Mouse (Mus musculus) cerebellum, adult (tissue): ENCODE results near the gene Aif1l.
"Not testable (repeated sequence)": the region's sequence is repeated elsewhere in the genome, so short reads cannot be mapped to it uniquely, and the experiment has no call there.

Experiments used
- ATAC-seq: cut with Nextera tagmentation; 2 replicates; pipeline ENCODE4 v1.9.2; 2017; ENCODE audit warnings: mild to moderate bottlenecking, moderate library complexity, mixed read lengths; ENCODE audit not compliant: insufficient number of reproducible peaks, low FRiP score, low TSS enrichment

Gene Aif1l

DNA sequence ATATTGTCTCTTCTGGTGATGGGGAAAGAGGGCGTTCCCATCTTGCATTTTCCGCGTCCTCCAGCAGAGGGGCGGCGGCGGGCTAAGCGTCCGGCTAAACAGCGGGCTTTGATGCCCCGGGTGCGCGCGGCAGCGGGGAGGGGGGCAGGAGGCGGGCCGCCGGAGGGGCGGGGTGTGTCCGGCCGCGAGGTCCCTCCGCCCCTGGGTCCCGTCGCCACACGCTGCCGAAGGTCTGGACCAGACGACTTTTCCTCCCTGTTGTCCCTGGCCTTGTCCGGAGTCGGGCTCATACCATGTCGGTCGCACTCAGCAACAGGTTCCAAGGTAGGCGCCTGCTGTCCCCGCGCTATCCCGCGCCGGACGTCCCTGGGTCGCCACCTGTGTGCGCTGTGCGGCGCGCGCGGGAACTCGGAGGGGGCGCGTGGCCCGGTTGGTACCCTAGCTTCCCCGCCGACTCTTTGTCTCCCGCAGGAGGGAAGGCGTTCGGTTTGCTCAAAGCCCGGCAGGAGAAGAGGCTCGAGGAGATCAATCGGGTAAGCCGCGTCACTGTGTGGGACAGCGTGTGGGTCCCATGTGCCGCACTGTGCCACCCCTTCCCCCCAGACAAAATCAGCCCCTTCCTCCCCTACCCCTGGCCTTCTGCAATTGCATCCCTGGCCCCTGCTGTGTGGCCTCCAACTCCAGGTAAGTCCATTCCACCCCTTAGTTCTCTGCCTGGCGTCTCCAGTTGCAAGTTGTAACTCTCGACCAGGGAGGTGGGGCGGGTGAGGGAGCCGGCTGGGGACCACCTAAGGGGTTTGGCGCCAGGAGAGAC, at the start of gene Aif1l:
Gene Aif1l (plus strand): TSS at position 82 of the 814 bp plus-strand sequence.
- no peak for ATAC-seq

DNA sequence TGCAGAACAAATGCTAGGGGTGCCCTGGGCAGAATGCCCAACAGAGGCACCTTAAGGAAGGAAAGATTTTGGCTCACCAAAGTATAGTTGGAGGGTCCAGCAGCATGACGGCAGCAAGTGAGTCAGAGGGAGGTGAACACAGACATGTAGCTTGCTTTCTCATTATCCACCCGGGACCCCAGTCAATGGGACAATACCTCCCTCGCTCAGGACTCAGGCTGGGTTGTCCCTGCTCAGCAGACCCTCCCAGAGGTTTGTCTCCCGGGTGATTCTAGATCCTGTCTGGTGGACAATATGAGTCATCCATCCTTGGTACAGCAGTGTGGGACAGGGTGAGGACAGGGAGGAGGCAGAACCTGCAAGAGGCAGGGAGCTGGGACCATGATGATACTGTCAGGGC, 49.0 kb upstream of the Aif1l start:
- ATAC-seq = no peak

DNA sequence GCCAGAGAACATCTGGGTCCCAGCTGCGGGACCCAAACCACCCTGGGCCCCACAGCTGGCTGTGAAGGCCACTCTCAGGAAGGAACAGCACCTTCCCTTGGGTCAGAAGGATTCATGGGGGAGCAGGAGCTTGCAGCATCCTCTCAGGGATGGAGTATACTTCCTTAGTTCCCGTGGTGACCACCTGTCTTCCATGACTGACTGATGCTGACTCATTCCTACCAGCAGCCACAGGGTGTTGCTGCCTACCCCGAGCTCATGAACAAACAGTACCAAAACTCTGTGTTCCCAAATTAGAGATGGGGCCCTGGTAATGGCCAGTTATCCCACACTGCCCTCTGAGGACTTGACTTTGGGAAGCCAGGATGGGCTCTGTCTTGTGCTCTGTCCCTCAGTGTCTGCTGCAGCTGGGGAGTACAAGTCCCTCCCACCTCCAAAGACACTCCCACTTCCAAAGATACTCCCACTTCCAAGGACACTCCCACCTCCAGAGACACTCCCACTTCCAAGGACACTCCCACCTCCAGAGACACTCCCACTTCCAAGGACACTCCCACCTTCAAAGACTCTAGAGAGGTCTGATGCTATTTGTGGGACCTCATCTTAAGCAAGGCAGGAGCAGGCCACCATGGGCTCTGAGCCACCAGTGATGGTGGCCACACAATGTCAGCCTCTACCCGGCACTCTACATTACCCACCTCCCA, 48.1 kb upstream of the Aif1l start:
- ATAC-seq = no peak

DNA sequence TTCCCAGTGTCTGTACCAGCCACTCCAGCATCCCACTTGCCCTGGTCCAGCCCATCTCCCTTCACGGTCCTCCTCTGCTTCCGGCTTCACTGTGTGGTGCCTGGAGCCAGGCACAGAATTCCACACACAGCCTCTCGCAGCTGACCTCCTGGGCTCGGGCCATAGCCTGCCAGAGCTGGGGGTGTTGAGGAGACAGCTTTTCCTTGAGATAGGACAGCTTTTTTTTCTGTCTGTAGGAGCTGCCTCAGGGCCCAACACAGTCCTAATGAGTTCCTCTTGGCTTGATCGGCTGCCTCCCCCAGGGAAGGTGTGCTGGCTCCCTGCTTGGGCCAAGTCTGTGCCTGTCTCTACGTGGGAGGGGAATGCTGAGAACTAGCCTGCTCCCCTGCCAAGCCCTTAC, 45.9 kb upstream of the Aif1l start:
- no peak for ATAC-seq

DNA sequence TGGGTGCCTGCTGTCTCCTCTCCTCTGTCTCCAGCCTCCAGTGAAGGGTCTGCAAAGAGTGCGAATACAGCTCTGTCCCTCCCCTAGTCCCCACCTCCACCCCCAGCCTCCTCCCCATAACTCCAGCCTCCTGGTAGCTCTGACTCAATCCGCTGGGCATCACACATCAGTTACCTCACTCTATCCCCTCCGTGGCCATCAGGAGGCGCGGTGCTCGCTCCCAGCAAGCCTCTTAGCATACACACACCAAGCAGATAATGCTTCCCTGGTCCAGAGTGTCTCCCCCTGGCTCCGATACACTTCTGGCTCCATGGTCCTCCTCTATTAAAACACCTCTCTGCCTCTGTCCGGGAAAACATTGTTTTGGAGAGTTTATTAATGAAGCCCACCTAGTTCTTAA, 45.3 kb upstream of the Aif1l start:
- no peak for ATAC-seq

DNA sequence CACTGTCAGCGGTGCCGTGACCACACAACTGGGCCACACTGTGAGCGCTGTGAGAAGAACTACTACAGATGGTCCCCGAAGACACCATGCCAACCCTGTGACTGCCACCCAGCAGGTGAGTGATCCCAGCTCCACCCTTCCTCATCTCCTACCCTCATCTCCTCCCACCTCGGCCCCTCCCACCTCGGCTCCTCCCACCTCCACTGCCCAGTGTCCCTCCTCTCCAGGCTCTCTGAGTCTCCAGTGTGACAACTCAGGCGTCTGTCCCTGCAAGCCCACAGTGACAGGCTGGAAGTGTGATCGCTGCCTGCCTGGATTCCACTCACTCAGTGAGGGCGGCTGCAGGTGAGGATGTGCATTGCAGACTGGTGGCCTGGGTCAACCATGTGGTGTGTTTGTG, 44.3 kb upstream of the Aif1l start:
- no peak for ATAC-seq

DNA sequence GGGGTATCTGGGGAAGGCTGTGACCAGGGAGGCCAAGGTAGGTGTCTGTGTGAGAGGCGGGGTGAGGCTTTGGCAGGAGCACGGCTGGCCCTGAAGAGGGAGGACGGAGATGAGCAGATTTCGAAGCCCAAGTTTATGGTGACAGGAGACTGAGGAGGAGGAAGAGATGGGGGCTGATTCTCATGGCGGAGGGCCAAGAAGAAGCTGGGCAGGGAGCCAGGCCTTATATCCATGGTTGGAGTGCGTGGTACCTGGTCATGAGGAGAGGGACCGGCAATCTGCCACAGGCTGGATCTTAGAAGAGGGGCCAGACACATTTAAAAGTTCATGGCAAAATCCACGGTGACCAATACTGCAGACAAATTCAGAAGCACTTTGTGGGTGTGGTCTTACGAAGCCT, 43.5 kb upstream of the Aif1l start:
- ATAC-seq = no peak

DNA sequence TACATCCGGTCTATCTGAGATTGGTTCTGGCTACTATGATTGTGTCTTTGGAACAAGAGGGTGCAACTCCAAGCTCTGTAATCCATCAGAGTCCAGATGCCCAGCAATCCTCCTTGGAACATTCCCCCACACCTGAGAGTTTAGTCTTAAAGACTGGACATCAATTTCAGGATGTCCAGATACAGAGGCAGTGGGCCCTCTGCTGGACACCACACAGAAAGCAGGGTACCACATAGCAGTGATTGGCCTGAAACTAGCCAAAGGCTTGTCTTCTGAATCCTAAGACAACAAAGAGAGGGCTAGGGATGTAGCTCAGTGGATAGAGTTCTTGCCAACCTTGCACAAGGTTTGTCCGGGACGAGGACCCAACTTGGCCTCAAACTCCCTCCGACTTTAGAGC, 37.4 kb upstream of the Aif1l start:
- no peak for ATAC-seq

DNA sequence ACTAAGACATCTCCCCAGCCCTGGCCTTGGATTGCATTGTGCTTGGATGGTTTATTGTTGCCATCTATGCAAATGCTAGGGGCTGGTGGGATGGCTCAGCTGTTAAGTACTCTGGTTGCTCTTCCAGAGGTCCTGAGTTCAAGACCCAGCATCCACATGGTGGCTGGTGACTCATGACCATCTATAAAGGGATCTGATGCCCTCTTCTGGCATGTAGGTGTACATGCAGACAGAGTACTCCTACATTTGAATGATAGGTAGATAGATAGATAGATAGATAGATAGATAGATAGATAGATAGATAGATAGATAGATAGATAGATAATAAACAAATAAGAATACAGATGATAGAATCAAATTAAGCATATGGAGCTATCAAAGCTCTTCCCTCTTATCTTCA, 35.7 kb upstream of the Aif1l start:
- not testable (repeated sequence) for ATAC-seq

DNA sequence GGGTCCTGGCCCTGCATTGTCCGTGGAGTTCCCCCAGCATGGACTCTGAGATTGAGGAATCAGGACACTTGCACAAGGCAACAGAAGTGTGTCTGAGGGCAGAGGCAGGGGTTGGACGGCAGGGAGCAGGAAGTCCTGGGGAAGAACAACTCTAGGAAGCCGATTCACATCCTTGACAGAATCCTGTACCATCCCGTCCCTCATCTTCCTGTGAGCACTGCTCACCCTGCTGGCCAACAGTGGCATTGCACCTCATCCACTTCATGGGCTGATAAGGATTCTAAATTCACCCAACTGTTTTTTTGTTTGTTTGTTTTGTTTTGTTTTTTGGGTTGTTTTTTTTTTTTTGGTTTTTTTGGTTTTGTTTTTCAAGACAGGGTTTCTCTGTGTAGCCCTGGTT, 34.8 kb upstream of the Aif1l start:
- ATAC-seq = no peak

DNA sequence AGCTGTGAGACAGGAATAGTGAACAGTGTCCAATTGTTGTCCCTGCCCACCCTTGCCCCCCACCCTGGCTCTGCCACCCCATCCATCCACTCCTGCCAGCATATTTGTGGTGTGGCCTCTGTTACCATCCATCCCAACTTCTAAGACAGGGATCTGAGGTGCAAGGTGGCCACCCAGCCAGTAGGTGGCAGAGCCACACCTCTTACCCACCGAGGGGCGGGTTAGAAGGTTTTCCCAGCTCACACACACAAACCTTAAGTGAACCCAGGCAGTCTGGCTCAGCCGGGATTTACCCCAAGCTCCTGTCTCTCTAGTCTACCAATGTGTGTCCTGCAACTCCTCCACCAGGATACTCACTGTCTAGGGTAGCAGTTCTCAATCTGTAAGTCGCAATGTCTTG, 32.3 kb upstream of the Aif1l start:
- no peak for ATAC-seq

DNA sequence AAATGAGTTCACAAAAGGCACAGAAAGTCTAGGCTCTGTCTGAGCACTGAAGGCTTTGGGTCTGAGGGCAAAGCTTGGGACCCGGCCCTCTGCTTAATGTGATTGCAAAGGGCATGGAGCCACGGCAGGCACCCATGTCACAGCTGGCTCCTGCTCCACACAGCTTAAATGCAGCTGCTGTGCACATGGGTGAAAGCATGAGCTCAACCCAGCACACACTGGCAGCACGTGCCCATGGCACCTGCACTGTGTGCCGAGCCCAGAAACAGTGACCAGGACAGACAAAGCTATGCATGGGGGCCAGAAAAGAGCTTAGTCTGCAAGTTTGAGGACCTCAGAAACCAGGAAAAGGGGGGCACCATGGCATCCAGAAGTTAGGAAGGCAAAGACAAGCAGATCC, 26.3 kb upstream of the Aif1l start:
- ATAC-seq = no peak

DNA sequence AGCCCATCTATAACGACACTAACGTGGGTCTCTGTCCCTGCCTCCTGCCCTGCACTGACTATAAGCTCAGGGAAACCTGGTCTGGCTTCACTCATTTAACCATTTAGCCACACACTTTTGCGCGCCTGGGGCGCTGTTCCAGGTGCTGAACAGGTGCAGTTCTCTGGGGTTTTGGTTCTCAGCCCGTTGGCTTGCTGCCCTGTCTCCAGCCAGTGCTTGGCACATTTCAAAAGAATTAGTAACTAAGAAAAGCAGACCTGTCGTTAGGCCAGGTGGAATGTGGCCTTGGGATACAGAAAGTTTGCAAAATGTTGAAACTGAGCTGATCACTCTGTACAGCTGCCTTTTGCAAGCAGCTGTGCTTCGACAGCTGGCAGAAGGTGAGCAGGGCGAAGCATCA, 25.1 kb upstream of the Aif1l start:
- ATAC-seq = no peak

DNA sequence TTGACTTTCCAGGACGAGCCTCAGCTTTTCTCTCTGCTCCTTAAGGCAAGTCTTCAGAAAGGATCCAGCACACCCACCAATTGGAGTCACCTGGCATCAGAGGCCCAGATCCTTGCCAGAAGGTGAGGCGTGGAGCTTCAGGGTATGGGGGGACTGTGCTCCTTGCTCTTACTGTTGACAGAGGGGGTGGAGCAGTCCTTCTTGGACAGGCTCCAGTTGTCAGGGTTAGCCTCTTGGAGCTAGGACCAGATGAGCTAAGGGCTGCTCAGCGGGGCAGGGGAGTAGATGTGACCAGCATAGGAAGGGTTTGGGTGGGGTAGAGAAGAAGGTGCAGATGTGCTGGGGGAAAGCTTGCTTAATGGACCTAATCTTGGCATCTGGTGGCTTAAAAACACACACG, 24.0 kb upstream of the Aif1l start:
- no peak for ATAC-seq

DNA sequence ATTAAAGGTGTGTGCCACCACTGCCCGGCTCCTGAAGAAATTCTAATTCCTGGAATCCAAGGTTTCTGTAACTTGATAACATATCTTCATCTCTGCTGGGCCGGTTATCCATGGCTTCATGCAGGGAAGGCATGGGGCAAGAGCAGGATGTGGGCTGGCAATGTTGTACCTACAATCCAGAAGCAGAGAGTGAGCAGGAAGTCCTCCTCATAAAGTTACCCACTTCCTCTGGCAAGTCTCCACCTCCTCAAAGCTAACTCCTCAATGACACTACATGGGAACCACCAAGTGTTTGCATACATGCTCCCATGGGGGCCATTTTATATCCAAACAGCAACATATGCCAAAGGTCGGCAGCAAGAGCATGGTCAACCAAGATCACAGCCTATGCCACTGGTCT, 20.3 kb upstream of the Aif1l start:
- ATAC-seq = no peak

DNA sequence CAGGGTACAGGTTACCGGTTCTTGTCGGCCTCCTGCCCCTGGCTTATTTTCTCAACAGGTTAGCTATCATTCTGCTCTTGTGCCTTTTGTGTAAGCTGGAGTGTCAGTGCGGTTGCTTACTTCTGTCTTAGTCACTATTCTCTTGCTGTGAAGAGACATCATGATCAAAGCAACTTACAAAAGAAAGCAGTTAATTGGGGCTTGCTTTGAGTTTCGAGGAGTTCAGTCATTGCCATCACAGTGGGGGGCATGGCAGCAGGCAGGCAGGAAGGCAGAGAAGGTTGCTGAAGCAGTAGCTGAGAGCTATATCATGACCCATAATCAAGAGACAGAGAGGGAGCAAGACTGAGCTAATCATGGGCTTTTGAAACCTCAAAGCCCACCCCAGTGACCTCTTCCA, 15.4 kb upstream of the Aif1l start:
- ATAC-seq = no peak

DNA sequence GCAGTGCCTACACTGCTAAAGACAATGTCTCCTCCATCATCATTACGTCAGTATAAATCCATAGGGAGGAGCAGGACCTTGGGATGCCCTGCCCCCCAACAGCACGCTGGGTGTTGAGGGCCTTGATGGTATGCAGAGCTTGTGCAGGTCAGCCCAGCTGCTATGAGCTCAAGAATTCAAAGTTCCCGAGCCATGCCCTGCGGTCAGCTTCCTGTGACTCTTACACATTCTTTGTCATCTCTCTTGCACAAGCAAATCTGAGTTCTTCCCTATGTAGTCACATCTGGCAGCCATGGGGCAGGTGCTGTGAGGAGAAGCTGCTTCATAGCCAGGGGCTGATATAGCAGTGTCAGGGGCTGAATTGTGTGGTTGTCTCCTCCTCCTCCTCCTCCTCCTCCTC, 14.9 kb upstream of the Aif1l start:
- ATAC-seq = no peak

DNA sequence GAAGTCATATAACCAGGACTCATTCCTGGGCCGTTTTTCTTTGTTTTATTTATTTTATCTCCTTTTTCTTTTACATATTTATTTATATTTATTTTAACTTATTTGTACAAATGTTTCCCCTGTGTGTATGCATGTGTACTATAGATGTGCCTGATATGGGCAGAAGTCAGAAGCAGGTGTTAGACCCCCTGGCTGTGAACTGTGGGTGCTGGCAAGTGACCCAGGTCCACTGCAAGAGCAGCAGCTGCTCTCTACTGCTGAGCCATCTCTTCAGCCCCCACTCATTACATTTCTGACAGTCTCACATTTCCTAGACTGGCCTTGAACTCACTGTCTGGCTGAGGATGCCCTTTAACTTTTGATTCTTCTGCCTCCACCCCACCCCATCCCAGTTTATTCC, 11.6 kb upstream of the Aif1l start:
- ATAC-seq = no peak

DNA sequence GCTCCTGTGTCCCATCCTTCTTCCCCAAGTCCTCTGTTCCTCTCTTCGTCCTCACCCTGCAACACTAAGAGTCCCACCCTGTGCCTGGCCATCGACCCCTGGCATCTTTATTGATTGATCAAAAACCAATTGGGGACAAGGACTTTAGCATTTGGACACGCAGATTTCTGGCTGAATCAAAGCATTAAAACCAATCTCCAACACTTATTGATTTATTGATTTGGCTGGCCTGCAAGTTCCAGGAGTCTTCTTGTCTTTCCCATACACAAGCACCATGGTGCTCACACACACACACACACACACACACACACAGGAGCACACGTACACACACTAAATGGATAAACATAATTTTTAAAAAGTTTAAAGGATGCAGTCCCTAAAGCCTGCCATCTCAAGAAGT, 6.9 kb upstream of the Aif1l start:
- no peak for ATAC-seq

DNA sequence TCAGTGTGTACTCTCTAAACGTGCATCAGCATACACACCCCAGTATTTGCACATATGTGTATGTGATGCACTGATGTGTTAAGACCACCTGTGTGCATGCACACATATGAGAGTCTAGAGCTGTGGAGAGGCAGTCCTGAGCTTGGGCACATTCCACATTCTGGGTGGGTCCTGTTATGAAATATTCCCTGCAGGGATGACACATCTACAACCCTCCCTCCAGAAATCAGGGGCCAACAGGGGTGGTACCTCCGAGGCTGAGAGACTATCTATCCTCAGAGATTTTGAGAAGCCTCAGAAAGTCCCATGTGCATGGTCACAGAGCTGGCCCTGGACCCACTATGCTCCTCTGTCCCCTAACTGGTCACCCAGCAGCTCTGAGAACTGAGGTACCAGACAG, 4.4 kb upstream of the Aif1l start:
- ATAC-seq = no peak

DNA sequence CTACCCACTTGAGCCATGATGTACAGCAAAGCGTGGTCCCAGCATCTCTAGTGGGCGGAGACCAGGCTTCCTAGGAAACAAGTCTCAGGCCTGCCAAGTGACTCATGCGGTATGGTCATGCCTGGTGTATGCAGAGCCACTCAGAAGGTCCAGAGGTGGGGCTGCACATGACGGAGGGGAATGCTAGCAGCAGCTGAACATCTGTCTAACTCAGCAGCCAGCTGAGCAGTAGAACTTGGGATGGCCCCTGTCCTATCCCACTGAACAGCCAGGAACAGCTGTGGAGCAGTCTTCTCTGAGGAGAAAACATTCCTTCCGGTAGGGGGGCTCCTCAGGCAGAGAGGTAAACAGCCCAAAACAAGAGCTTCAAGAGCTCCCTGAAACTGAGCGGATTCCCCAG, 1.5 kb upstream of the Aif1l start:
- ATAC-seq = no peak

DNA sequence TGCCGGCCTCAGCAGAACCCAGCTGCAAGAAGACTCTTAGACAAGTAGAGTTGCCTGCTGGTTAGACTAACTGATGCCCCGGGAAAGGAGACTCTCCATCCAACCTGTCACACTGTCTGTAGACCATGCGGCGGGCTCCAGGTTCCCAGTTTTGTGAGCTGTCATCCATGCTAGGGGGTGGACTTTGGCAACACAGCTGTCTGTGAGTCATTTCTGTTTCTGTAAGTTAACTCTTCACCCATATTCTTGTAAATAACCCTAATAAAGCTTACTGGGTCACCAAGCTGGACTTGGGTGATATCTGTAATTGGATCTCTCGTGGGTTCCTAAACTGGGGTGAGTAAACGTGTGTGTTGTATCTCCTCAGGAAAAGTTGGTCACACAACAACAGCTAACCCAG, 1.1 kb upstream of the Aif1l start:
- no peak for ATAC-seq
